Mouse (Mus musculus) CH12.LX (cell line): Measurements from ENCODE around the gene Sephs2. TPM values are rescaled to one million over a fixed set of nuclear protein-coding genes. Genes with fewer than 3 reads are reported as not detected.

Experiments used
- DNase-seq: peaks from one replicate; pipeline ENCODE4 v3.0.0-alpha.2; 2013; ENCODE audit errors: extremely low read depth
- H3K27ac ChIP-seq: 2 replicates; pipeline ENCODE4 v1.5.1; 2012; ENCODE audit warnings: low read depth, mild to moderate bottlenecking, control low read depth, moderate library complexity; ENCODE audit not compliant: insufficient read depth
- H3K27me3 ChIP-seq: replicated peaks from 2 replicates; pipeline ENCODE3; 2012; ENCODE audit warnings: inconsistent platforms
- H3K36me3 ChIP-seq, 2 experiments: replicated peaks in 1 of 2; 2 replicates each; pipeline versions ENCODE3 to v1.6.1; 2012; ENCODE audit warnings: inconsistent platforms in 1 of 2, low read length in 1 of 2, mild to moderate bottlenecking in 1 of 2, mixed read lengths in 1 of 2, moderate library complexity in 1 of 2; ENCODE audit not compliant: control insufficient read depth in 1 of 2, insufficient read depth in 1 of 2
- H3K4me1 ChIP-seq, 2 experiments: 2 replicates each; pipeline ENCODE4 v1.6.1; 2012; ENCODE audit warnings: inconsistent platforms in 1 of 2, moderate library complexity in 1 of 2; ENCODE audit not compliant: insufficient read depth in 2 of 2, control insufficient read depth in 1 of 2
- H3K4me2 ChIP-seq: 2 replicates; pipeline ENCODE4 v1.6.1; 2012; ENCODE audit warnings: low read depth, mild to moderate bottlenecking, control low read depth; ENCODE audit not compliant: poor library complexity, insufficient read depth, severe bottlenecking
- H3K4me3 ChIP-seq, 3 experiments: fragments of 150-350 bp in 1 of 3; sonication (generic) in 1 of 3; replicated peaks in 1 of 3; 2 replicates each; pipeline versions ENCODE3 to v1.5.1; 2011 to 2012; ENCODE audit warnings: low read depth in 2 of 3, low read length in 2 of 3, mild to moderate bottlenecking in 2 of 3, moderate library complexity in 2 of 3, control low read depth in 1 of 3, improper control_type of control experiment in 1 of 3, inconsistent platforms in 1 of 3, mixed read lengths in 1 of 3; ENCODE audit not compliant: poor library complexity in 1 of 3
- H3K79me2 ChIP-seq: replicated peaks from 2 replicates; pipeline ENCODE4 v1.6.1; 2012; ENCODE audit warnings: mild to moderate bottlenecking, moderate library complexity; ENCODE audit not compliant: control insufficient read depth, poor library complexity, insufficient read depth, severe bottlenecking; ENCODE audit errors: extremely low read depth
- H3K9ac ChIP-seq: 2 replicates; pipeline ENCODE4 v1.6.1; 2012; ENCODE audit warnings: low read depth, mild to moderate bottlenecking, control low read depth, moderate library complexity; ENCODE audit not compliant: insufficient read depth
- H3K9me3 ChIP-seq: replicated peaks from 2 replicates; pipeline ENCODE3; 2012; ENCODE audit warnings: low read length, inconsistent platforms, mixed read lengths
- EP300 ChIP-seq: IDR thresholded peaks from 2 replicates; pipeline ENCODE4 v1.6.1; 2011; ENCODE audit warnings: low read length, improper control_type of control experiment
- ETS1 ChIP-seq: conservative IDR thresholded peaks from 2 replicates; pipeline ENCODE4 v1.6.1; 2012; ENCODE audit warnings: low read depth, mild to moderate bottlenecking, inconsistent platforms, low read length, improper control_type of control experiment, moderate library complexity
- IRF4 ChIP-seq: IDR thresholded peaks from 2 replicates; pipeline ENCODE4 v1.6.1; 2014; ENCODE audit warnings: low read depth, mild to moderate bottlenecking, inconsistent platforms, low read length, improper control_type of control experiment
- JUND ChIP-seq: conservative IDR thresholded peaks from 2 replicates; pipeline ENCODE4 v1.6.1; 2011; ENCODE audit warnings: low read depth, low read length, improper control_type of control experiment
- KAT2A ChIP-seq: IDR thresholded peaks from 2 replicates; pipeline ENCODE4 v1.6.1; 2012; ENCODE audit warnings: low read length, improper control_type of control experiment, inconsistent platforms; ENCODE audit not compliant: insufficient replicate concordance
- MAX ChIP-seq: IDR thresholded peaks from 2 replicates; pipeline ENCODE4 v1.6.1; 2011; ENCODE audit warnings: low read length, improper control_type of control experiment
- MXI1 ChIP-seq: IDR thresholded peaks from 2 replicates; pipeline ENCODE4 v1.6.1; 2011; ENCODE audit warnings: mild to moderate bottlenecking, low read depth, low read length, improper control_type of control experiment
- NELFE ChIP-seq: IDR thresholded peaks from 2 replicates; pipeline ENCODE4 v1.6.1; 2011; ENCODE audit warnings: low read depth, low read length, improper control_type of control experiment
- NRF1 ChIP-seq: IDR thresholded peaks from 2 replicates; pipeline ENCODE4 v1.6.1; 2014; ENCODE audit warnings: low read depth, mild to moderate bottlenecking, inconsistent platforms, low read length, improper control_type of control experiment, moderate library complexity
- RAD21 ChIP-seq: IDR thresholded peaks from 2 replicates; pipeline ENCODE4 v1.6.1; 2011; ENCODE audit warnings: low read depth, mild to moderate bottlenecking, low read length, improper control_type of control experiment, moderate library complexity
- TBP ChIP-seq: conservative IDR thresholded peaks from 2 replicates; pipeline ENCODE4 v1.6.1; 2011; ENCODE audit warnings: low read depth, low read length, improper control_type of control experiment
- TCF12 ChIP-seq: IDR thresholded peaks from 2 replicates; pipeline ENCODE4 v1.6.1; 2014; ENCODE audit warnings: low read depth, mild to moderate bottlenecking, inconsistent platforms, low read length, improper control_type of control experiment
- UBTF ChIP-seq: IDR thresholded peaks from 2 replicates; pipeline ENCODE4 v1.6.1; 2012; ENCODE audit warnings: low read depth, mild to moderate bottlenecking, inconsistent platforms, low read length, improper control_type of control experiment, moderate library complexity
- ZC3H11A ChIP-seq: IDR thresholded peaks from 2 replicates; pipeline ENCODE4 v1.6.1; 2012; ENCODE audit warnings: low read depth, mild to moderate bottlenecking, inconsistent platforms, low read length, improper control_type of control experiment
- ZMIZ1 ChIP-seq: IDR thresholded peaks from 2 replicates; pipeline ENCODE4 v1.6.1; 2012; ENCODE audit warnings: low read depth, mild to moderate bottlenecking, inconsistent platforms, low read length, improper control_type of control experiment
- ZNF384 ChIP-seq: IDR thresholded peaks from 2 replicates; pipeline ENCODE4 v1.6.1; 2012; ENCODE audit warnings: low read depth, low read length, improper control_type of control experiment, inconsistent platforms
- dilution Hi-C: fragments of 300-500 bp; cut with MboI; formaldehyde crosslinking; loops from 2 replicates; pipeline ENCODE4 v1.14.3; 2020; ENCODE audit warnings: low sequenced_read_pairs; ENCODE audit not compliant: extremely low pct_unique_long_range_greater_than_20kb, extremely low pct_ligation_motif_present
- in situ Hi-C: fragments of 300-500 bp; cut with MboI; formaldehyde crosslinking; loops from 3 replicates; pipeline ENCODE4 v1.14.3; 2019; ENCODE audit warnings: low sequenced_read_pairs, low pct_ligation_motif_present, low pct_unique_long_range_greater_than_20kb, mixed read lengths
- polyA plus RNA-seq: library from polyadenylated mRNA; unstranded; fragments of >175 nt; gene quantifications from 2 replicates; pipeline ENCODE4 v1.2.1, GENCODE M21; 2012; ENCODE audit warnings: low read depth; ENCODE audit not compliant: insufficient read length
- total RNA-seq, 2 experiments: library from RNA; depleted of rRNA; stranded (reverse); fragments of 300-350 nt in 1 of 2; fragments of >200 nt in 1 of 2; gene quantifications; 2 replicates each; pipeline ENCODE4 v1.2.3; 2012 to 2014

Gene Sephs2
- total and polyA plus RNA-seq, 3 experiments: 159 to 209 (median 203) TPM

DNA sequence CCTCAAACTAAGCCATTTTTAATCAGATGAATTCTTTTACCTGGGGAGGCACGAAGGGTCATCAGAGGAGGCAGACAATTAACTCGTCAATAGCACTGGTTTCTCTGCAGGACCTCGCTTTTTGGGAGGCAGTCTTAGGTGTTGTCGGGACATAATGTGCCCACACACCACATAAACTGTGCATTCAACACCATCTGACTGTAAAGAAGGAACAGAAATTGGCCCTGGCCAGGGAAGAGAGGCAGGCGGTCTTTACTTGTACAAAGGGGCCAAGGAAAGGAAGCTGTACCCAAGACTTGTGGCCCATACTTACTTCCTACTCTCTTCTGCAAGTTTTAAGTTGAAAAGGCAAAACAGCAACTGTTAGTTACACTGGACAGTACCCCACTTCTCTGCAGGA lies 17.3 kb downstream of the Sephs2 start:
- Histone ChIP-seq H3K36me3 (peaks cover 20 to 47% of the 10 kb centered on the region in 2 experiments), H3K27me3 (no peaks in the 10 kb centered on the region), H3K27ac (no peak overlapping the region), H3K4me2 (no peak overlapping the region), H3K9me3 (no peaks in the 10 kb centered on the region), H3K4me1 (peaks cover 15 to 63% of the 10 kb centered on the region in 2 experiments; a peak in 3 of 4 replicates), H3K9ac (no peak overlapping the region), H3K79me2 (peaks cover 15% of the 10 kb centered on the region), H3K4me3 (no peak overlapping the region)
- no peak for DNase-seq
- dilution Hi-C loops (no loop called here), in situ Hi-C loops (no loop called here)
- no peak for TF ChIP-seq IRF4
- no peak for TF ChIP-seq MXI1
- no peak for TF ChIP-seq UBTF
- TF ChIP-seq TBP: no peak
- no peak for TF ChIP-seq MAX
- TF ChIP-seq JUND: no peak
- no peak for TF ChIP-seq EP300
- no peak for TF ChIP-seq ETS1
- TF ChIP-seq NRF1: no peak
- TF ChIP-seq TCF12: no peak
- no peak for TF ChIP-seq ZNF384
- TF ChIP-seq ZC3H11A: no peak
- TF ChIP-seq KAT2A: no peak
- no peak for TF ChIP-seq NELFE
- TF ChIP-seq RAD21: no peak
- TF ChIP-seq ZMIZ1: no peak

GRCm38 (mm10) chr7:127255965-127256364 lies 17.9 kb downstream of the Sephs2 start:
- Histone ChIP-seq H3K79me2 (peaks cover 15% of the 10 kb centered on the region), H3K27me3 (no peaks in the 10 kb centered on the region), H3K4me3 (no peak overlapping the region), H3K9ac (no peak overlapping the region), H3K36me3 (peaks cover 20 to 51% of the 10 kb centered on the region in 2 experiments), H3K4me1 (peaks cover 14 to 62% of the 10 kb centered on the region in 2 experiments; a peak in 3 of 4 replicates), H3K9me3 (no peaks in the 10 kb centered on the region), H3K4me2 (no peak overlapping the region), H3K27ac (no peak overlapping the region)
- in situ Hi-C loops: no loop called here
- no peak for DNase-seq
- peak; percentile 34; the same call in 1 of the 2 replicates for TF ChIP-seq ZNF384
- TF ChIP-seq MXI1: no peak
- dilution Hi-C loops: no loop called here
